Mouse (Mus musculus) E14TG2a.4 (cell line): ENCODE data around the gene Ppp1r12c.

ENCODE experiments used
- CTCF ChIP-seq: conservative IDR thresholded peaks from 2 replicates; pipeline ENCODE4 v1.5.1; 2014; ENCODE audit warnings: low read length
- NANOG ChIP-seq: IDR thresholded peaks from 2 replicates; pipeline ENCODE4 v1.6.1; 2014; ENCODE audit warnings: borderline replicate concordance, low read length, mixed read lengths

- TF ChIP-seq CTCF (peak; percentile 79), NANOG (no peak)
Observed at GRCm38 (mm10) chr7:4508062-4508738, 6.7 kb upstream of the Ppp1r12c start.
